Mouse (Mus musculus) testis, adult 2 months (tissue): ENCODE measurements around the gene Ryr3.

Source experiments
- CTCF ChIP-seq: fragments of 200-500 bp; IDR thresholded peaks from 2 replicates; pipeline ENCODE4 v1.5.1; 2012; ENCODE audit warnings: low read depth, mild to moderate bottlenecking, inconsistent platforms, low read length, moderate library complexity; ENCODE audit not compliant: control insufficient read depth, insufficient read depth, insufficient replicate concordance
- POLR2A ChIP-seq: fragments of 200-500 bp; IDR thresholded peaks from 2 replicates; pipeline ENCODE4 v1.6.1; 2012; ENCODE audit warnings: low read depth, mild to moderate bottlenecking, inconsistent platforms, low read length, moderate library complexity; ENCODE audit not compliant: control insufficient read depth

DNA sequence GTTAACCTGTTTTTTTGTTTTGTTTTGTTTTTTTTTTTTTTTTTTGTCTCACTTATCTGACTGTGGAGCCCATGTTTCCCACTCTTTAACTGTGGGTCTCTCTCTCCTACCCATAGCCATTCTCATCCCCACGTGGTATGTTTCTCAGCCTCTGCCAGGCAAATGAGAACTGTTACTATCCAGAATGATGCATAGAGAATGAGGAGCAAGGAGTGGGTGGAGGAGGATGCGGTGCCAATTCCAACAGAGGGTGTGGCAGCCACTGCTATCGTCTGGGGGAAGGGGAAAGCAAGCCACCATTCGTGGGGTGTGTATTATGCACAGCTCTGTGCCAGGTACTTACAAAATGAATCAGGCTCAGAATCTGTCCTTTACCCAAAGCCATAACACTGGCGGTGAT, 158.0 kb downstream of the Ryr3 start:
- TF ChIP-seq CTCF (no peak), POLR2A (no peak)
